Mouse (Mus musculus) intestine, embryonic 14.5 days (tissue): ENCODE measurements at regions not wholly inside any gene's neighbourhood (a gene's known extent, or its start where the extent isn't known, plus 50 kb on each side); places are given as distances from the start of the nearest gene placed in this dataset.

Experiments used
- ATAC-seq: fragments of 200-750 bp; cut with Nextera tagmentation; replicated peaks from 2 replicates; pipeline ENCODE4 v1.8.0; 2017; ENCODE audit warnings: low read depth, moderate number of reproducible peaks, moderate TSS enrichment, moderate library complexity; ENCODE audit not compliant: low FRiP score, low TSS enrichment
- DNase-seq: peaks from one replicate; pipeline ENCODE4 v3.0.0-alpha.2; 2018; ENCODE audit warnings: low spot score
- H3K27ac ChIP-seq: fragments of 300-500 bp; sonication (generic); 2 replicates; pipeline ENCODE4 v1.5.1; 2014; ENCODE audit warnings: low read depth, mild to moderate bottlenecking, control low read depth
- H3K27me3 ChIP-seq: fragments of 300-500 bp; sonication (generic); replicated peaks from 2 replicates; pipeline ENCODE4 v1.6.1; 2014; ENCODE audit warnings: low read length, control low read depth; ENCODE audit not compliant: control insufficient read depth, insufficient read depth
- H3K36me3 ChIP-seq: fragments of 300-500 bp; sonication (generic); 2 replicates; pipeline ENCODE4 v1.6.1; 2014; ENCODE audit warnings: low read length, control low read depth; ENCODE audit not compliant: control insufficient read depth, insufficient read depth
- H3K4me1 ChIP-seq: fragments of 300-500 bp; sonication (generic); replicated peaks from 2 replicates; pipeline ENCODE4 v1.6.1; 2014; ENCODE audit warnings: low read length, control low read depth, mixed read lengths; ENCODE audit not compliant: control insufficient read depth, insufficient read depth
- H3K4me2 ChIP-seq: fragments of 300-500 bp; sonication (generic); 2 replicates; pipeline ENCODE4 v1.6.1; 2014; ENCODE audit warnings: low read length
- H3K4me3 ChIP-seq: fragments of 300-500 bp; sonication (generic); 2 replicates; pipeline ENCODE4 v1.5.1; 2014; ENCODE audit warnings: low read depth, low read length, control low read depth, mixed read lengths
- H3K9ac ChIP-seq: fragments of 300-500 bp; sonication (generic); 2 replicates; pipeline ENCODE4 v1.6.1; 2014; ENCODE audit warnings: mild to moderate bottlenecking, low read length
- H3K9me3 ChIP-seq: fragments of 300-500 bp; sonication (generic); 2 replicates; pipeline ENCODE4 v1.6.1; 2016; ENCODE audit warnings: low read length, control low read depth; ENCODE audit not compliant: control insufficient read depth
- WGBS: fragments of 180-500 bp; shearing (Covaris S2); extraction: QIAGEN DNeasy Blood & Tissue Kit; methylation state at CpG from one replicate; pipeline ENCODE4 v1.1.7; 2014; 5-methylcytosine and 5-hydroxymethylcytosine counted together

DNA sequence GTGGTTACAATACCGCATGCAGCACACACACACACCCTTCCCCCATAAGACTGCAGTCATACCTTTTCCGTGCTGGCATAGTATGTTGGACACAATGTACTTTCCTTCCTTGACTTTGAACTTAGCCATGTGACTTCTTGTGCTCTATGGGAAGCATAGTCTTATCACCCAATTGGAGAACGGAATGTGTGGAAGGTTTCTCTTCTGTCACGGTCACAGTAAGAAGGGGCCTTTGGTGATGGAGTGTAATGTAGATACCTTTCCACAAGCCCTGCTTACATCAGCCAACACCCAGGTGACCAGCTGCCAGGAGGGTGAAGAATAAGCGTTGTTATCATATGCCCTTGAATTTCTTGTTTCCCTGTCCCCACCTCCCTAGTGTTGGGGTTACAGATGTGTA lies 1308.0 kb upstream of the A1bg start:
- no peak for DNase-seq
- ATAC-seq: no peak

DNA sequence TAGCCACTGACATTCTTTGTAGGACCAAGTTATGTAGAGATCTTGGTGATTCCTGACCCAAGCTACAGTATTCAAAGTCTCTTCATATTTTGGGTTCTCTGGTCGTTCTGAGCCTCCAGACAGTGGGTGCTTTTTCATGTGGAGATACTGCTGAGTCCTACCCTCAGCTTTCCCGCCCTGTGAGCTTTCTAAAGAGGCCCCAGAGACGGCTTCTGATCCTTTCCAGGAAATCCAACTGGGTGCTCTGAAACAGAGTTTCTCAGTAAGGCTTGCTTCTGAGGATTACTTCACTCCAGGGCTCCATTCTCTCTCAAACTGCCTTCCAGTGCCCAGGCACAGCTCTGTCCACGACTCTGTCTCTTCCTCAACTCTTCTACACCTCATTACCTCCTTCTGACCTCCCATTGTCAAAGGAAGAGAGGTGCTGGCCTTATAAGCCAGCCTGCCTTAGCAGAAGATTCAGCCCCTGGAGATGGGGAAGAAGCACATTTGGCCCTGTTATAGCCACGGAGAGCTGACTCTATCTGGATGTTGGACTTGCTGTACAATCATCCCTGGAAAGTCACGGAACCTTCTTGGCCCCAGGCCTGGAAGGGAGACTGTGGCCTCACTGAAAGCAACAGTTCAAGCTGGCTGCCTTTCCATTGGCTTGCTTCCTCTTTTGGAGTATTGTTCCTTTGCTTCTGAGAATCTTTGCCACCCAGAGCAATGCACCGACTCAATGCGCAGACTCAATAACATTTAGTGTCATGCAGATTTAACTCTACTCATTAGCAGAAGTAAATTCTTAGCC lies 1306.9 kb upstream of the A1bg start:
- no peak for DNase-seq
- no peak overlapping the region for H3K9ac ChIP-seq
- 82% methylated on average over 8 of the region's 8 CpGs for WGBS
- no peak for ATAC-seq
- no peaks in the 10 kb centered on the region for H3K4me1 ChIP-seq
- no peaks in the 10 kb centered on the region for H3K36me3 ChIP-seq
- H3K4me2 ChIP-seq: no peak overlapping the region
- H3K4me3 ChIP-seq: no peak overlapping the region
- H3K9me3 ChIP-seq: no peaks in the 10 kb centered on the region
- no peak overlapping the region for H3K27ac ChIP-seq
- H3K27me3 ChIP-seq: no peaks in the 10 kb centered on the region

More for the DNA sequence above, 1308.0 kb upstream of the A1bg start:
- WGBS: 94% methylated on average over 5 of the region's 5 CpGs
- H3K27ac ChIP-seq: no peak overlapping the region
- no peaks in the 10 kb centered on the region for H3K27me3 ChIP-seq
- no peak overlapping the region for H3K9ac ChIP-seq
- no peaks in the 10 kb centered on the region for H3K4me1 ChIP-seq
- H3K4me2 ChIP-seq: no peak overlapping the region
- no peaks in the 10 kb centered on the region for H3K9me3 ChIP-seq
- H3K36me3 ChIP-seq: no peaks in the 10 kb centered on the region
- H3K4me3 ChIP-seq: no peak overlapping the region

DNA sequence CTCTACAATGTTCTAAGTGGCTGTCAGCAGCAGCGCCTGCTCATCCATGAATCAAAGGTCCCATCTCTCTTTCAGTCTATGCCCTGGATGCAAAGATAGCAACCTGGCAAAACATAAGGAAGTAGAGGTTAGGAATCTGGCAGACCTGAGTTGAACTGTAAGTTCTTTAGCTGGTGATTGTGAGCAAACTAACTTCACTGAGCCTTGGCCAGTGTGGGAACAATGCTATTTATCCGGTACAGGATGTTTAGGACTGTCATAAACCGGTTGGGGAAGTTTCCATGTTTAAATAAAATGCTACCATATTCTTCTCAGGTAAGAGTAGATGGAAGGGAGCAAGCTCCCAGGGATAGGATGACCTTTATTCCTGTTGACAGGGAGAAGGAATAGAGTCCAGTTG lies 1306.2 kb upstream of the A1bg start:
- Histone ChIP-seq H3K9me3 (no peaks in the 10 kb centered on the region), H3K4me1 (no peaks in the 10 kb centered on the region), H3K9ac (no peak overlapping the region), H3K4me2 (no peak overlapping the region), H3K27me3 (no peaks in the 10 kb centered on the region), H3K36me3 (no peaks in the 10 kb centered on the region), H3K4me3 (no peak overlapping the region), H3K27ac (no peak overlapping the region)
- no peak for DNase-seq
- WGBS: 76% methylated on average over 3 of the region's 3 CpGs
- no peak for ATAC-seq

DNA sequence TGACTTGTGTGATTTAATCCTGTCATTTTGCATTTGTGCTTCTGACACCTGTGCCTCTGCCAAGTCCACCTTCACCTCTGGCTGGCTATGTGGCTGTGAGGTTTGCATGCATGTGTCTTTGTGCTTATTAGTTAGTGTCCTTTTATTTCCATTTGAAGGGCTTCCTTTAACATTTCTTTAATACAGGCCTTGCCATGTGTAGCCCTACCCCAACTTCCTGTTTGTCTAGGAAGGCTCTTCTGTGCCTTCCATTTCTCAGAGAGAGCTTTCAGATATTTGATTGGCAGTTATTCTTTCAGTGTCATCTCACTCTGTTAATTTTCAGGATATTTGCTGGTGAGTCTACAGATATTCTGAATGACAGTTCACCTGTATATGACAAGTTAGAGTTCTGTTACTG lies 1302.0 kb upstream of the A1bg start:
- no peaks in the 10 kb centered on the region for H3K27me3 ChIP-seq
- no peak overlapping the region for H3K27ac ChIP-seq
- H3K9ac ChIP-seq: no peak overlapping the region
- no peak overlapping the region for H3K4me2 ChIP-seq
- H3K36me3 ChIP-seq: no peaks in the 10 kb centered on the region
- H3K4me1 ChIP-seq: no peaks in the 10 kb centered on the region
- DNase-seq (no peak), ATAC-seq (no peak)
- H3K4me3 ChIP-seq: no peak overlapping the region
- H3K9me3 ChIP-seq: no peaks in the 10 kb centered on the region

DNA sequence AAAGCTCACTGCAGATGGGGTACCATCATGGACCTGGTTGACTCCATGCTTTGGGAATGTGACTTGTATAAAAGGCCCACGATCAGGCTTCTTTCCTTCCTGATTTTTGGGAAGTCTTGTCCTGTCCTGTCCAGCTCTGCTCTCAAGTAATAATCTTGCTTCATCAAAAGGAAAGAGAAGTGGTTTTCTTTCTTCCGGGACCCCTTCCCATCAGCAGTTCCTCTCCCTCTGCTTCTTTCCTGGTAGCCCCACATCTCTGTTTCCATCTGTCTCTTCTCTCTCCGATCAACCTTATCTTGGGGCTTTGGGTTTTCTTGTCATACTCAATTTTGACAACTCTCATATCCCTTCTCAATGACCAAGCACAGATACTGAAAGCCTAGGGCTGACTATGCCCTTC lies 1301.4 kb upstream of the A1bg start:
- no peaks in the 10 kb centered on the region for H3K9me3 ChIP-seq
- 90% methylated on average over 3 of the region's 3 CpGs for WGBS
- H3K4me3 ChIP-seq: no peak overlapping the region
- H3K9ac ChIP-seq: no peak overlapping the region
- H3K4me1 ChIP-seq: no peaks in the 10 kb centered on the region
- DNase-seq: no peak
- no peak overlapping the region for H3K4me2 ChIP-seq
- ATAC-seq: no peak
- H3K36me3 ChIP-seq: no peaks in the 10 kb centered on the region
- H3K27me3 ChIP-seq: no peaks in the 10 kb centered on the region
- no peak overlapping the region for H3K27ac ChIP-seq

DNA sequence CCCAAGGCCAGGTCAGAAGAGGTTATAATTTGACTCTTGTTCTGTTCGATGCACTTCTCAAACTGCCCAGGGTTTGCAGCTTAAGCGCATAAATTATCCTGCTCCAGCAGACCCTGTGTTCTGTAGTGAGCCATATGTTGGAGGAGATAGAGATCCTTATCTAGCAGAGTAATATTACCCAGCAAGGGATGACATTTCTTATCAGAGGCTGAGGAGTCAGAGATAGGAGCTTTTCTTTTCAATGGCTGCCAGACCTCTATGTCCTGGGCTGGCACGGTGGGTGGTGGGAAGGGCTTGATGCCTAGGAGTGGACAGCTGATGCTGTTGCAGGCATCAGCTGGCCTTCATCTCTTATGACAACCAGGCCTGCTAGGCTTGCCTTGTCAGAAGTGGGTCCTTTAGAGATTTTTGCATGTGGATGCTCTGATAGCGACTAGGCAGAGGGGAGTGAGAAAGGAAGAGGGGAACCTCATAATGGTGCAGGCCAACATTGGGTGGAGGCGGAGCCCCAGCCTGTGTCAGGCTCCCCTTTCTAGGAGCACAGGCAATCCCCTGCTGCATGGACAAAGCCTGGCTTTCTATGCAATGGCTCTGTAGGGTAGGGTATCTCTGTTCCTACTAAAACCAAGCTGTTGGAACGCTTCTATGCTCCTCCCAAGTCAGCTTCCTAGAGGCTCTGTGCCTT lies 1300.5 kb upstream of the A1bg start:
- no peaks in the 10 kb centered on the region for H3K9me3 ChIP-seq
- no peak for DNase-seq
- 68% methylated on average over 6 of the region's 6 CpGs for WGBS
- ATAC-seq: no peak
- H3K36me3 ChIP-seq: no peaks in the 10 kb centered on the region
- H3K4me3 ChIP-seq: no peak overlapping the region
- no peaks in the 10 kb centered on the region for H3K27me3 ChIP-seq
- H3K27ac ChIP-seq: no peak overlapping the region
- H3K4me2 ChIP-seq: no peak overlapping the region
- no peaks in the 10 kb centered on the region for H3K4me1 ChIP-seq
- no peak overlapping the region for H3K9ac ChIP-seq

DNA sequence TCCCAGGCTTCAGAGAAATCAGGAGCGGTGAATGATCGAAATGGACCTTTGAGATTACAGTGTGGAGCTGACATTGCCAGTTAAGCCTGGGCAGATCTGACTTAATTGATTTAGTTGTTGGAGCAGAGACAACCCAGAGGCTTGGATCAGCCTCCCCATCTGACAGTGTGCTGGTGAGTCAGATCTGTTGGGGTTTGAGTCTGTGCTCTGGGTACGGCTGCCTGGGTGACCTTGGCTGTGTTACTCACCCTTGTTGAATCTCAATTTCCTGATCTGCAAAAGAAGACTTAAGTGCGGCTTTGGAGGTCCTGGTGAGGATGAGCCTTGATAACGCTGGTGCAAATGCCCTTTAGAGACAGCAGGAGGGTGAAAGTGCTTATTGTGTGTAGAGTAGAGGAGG lies 1299.9 kb upstream of the A1bg start:
- Histone ChIP-seq H3K4me1 (no peaks in the 10 kb centered on the region), H3K27ac (no peak overlapping the region), H3K36me3 (no peaks in the 10 kb centered on the region), H3K4me3 (no peak overlapping the region), H3K9me3 (no peaks in the 10 kb centered on the region), H3K4me2 (no peak overlapping the region), H3K9ac (no peak overlapping the region), H3K27me3 (no peaks in the 10 kb centered on the region)
- WGBS: 68% methylated on average over 5 of the region's 5 CpGs
- DNase-seq (no peak), ATAC-seq (no peak)

DNA sequence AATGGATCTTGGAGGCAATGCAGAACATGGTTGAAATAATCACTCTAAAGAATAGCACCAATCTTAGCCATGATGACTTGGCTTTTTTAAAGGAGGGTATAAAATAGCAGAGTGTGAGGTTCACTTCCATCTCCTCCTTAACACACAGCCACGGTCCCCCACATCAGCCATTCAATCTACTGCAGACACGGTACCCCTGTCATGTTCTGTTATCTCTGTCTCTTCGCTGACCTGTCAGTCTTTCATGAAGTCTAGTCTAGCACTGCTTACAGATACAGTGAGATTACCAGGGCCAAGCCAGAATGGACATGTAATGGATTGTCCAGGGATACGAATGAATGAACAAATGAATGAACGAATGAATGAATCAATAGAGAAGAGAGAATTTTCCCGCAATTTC lies 1299.4 kb upstream of the A1bg start:
- Histone ChIP-seq H3K36me3 (no peaks in the 10 kb centered on the region), H3K4me2 (no peak overlapping the region), H3K4me3 (no peak overlapping the region), H3K9me3 (no peaks in the 10 kb centered on the region), H3K9ac (no peak overlapping the region), H3K27ac (no peak overlapping the region), H3K4me1 (no peaks in the 10 kb centered on the region), H3K27me3 (no peaks in the 10 kb centered on the region)
- DNase-seq: no peak
- ATAC-seq: no peak
- WGBS: 92% methylated on average over 6 of the region's 6 CpGs
